Mouse (Mus musculus): ENCODE measurements around the gene Smoc2. TPM values are rescaled to one million over a fixed set of nuclear protein-coding genes. Genes with fewer than 3 reads are reported as not detected.

Gene Smoc2
- total and polyA plus RNA-seq, 3 experiments, result 0.34 TPM; not detected in 2

DNA sequence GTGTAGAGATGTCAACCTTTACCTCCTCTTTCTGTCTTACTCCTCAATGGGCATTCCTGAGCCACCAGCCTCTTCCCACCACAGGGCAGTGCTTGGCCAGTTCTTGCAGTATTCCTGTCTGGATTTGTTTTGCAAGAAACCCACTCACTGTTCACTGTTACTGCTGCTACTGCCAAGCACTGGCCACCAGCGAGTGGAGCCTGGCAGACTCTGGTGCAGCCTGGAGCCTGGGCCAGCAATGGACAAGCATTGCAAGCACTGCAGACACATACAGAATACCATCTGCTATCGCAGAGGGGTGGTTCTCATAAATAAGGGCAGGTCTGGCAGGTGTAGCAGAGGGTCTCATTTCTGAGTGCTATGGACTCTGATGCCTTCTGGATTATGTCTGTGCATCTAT is 61.4 kb downstream of the Smoc2 start:
- Histone ChIP-seq H3K4me2 (ENCODE audit: insufficient read depth, low read depth, poor library complexity, severe bottlenecking) (no peak overlapping the region), H3K4me1 (ENCODE audit: control insufficient read depth in 1 of 2, insufficient read depth in 2 of 2) (no peaks in the 10 kb centered on the region), H3K27ac (ENCODE audit: insufficient read depth, low read depth) (no peak overlapping the region), H3K9ac (ENCODE audit: insufficient read depth, low read depth) (no peak overlapping the region), H3K9me3 (replicated peaks; ENCODE audit: low read length) (no peaks in the 10 kb centered on the region), H3K27me3 (replicated peaks) (peaks cover 59% of the 10 kb centered on the region), H3K36me3 (replicated peaks in 1 of 2; ENCODE audit: control insufficient read depth in 1 of 2, insufficient read depth in 1 of 2, low read length in 1 of 2) (no peaks in the 10 kb centered on the region), H3K79me2 (replicated peaks; ENCODE audit: control insufficient read depth, extremely low read depth, insufficient read depth, poor library complexity, severe bottlenecking) (no peaks in the 10 kb centered on the region), H3K4me3 (replicated peaks in 1 of 3; ENCODE audit: low read depth in 2 of 3, low read length in 2 of 3, poor library complexity in 1 of 3) (no peak overlapping the region)
- in situ Hi-C loops (cut with MboI; ENCODE audit: low pct_ligation_motif_present, low pct_unique_long_range_greater_than_20kb, low sequenced_read_pairs), result no loop called here
- TF ChIP-seq POLR2AphosphoS2 (IDR thresholded peaks at IDR 0.05; ENCODE audit: low read depth, low read length), result no peak
- dilution Hi-C loops (cut with MboI; ENCODE audit: extremely low pct_ligation_motif_present, extremely low pct_unique_long_range_greater_than_20kb, low sequenced_read_pairs), result no loop called here
- DNase-seq (ENCODE audit: extremely low read depth), result no peak

GRCm38 (mm10) chr17:14342511-14342910 is 63.2 kb downstream of the Smoc2 start:
- no peak overlapping the region for H3K27ac ChIP-seq (ENCODE audit: insufficient read depth, low read depth)
- H3K9me3 ChIP-seq (replicated peaks; ENCODE audit: low read length), result no peaks in the 10 kb centered on the region
- TF ChIP-seq BHLHE40 (IDR thresholded peaks at IDR 0.05; ENCODE audit: low read depth, low read length) (no peak), TCF12 (IDR thresholded peaks at IDR 0.05; ENCODE audit: low read depth, low read length) (no peak)
- no peak overlapping the region for H3K4me2 ChIP-seq (ENCODE audit: insufficient read depth, low read depth, poor library complexity, severe bottlenecking)
- no peaks in the 10 kb centered on the region for H3K4me1 ChIP-seq (ENCODE audit: control insufficient read depth in 1 of 2, insufficient read depth in 2 of 2)
- no peak overlapping the region for H3K9ac ChIP-seq (ENCODE audit: insufficient read depth, low read depth)
- no peaks in the 10 kb centered on the region for H3K79me2 ChIP-seq (replicated peaks; ENCODE audit: control insufficient read depth, extremely low read depth, insufficient read depth, poor library complexity, severe bottlenecking)
- in situ Hi-C loops (cut with MboI; ENCODE audit: low pct_ligation_motif_present, low pct_unique_long_range_greater_than_20kb, low sequenced_read_pairs) (no loop called here), dilution Hi-C loops (cut with MboI; ENCODE audit: extremely low pct_ligation_motif_present, extremely low pct_unique_long_range_greater_than_20kb, low sequenced_read_pairs) (no loop called here)
- H3K36me3 ChIP-seq (replicated peaks in 1 of 2; ENCODE audit: control insufficient read depth in 1 of 2, insufficient read depth in 1 of 2, low read length in 1 of 2), result no peaks in the 10 kb centered on the region
- peaks cover 53% of the 10 kb centered on the region for H3K27me3 ChIP-seq (replicated peaks)
- H3K4me3 ChIP-seq (replicated peaks in 1 of 3; ENCODE audit: low read depth in 2 of 3, low read length in 2 of 3, poor library complexity in 1 of 3), result no peak overlapping the region
- DNase-seq (ENCODE audit: extremely low read depth), result no peak

GRCm38 (mm10) chr17:14343442-14343841 is 64.1 kb downstream of the Smoc2 start:
- peaks cover 52% of the 10 kb centered on the region for H3K27me3 ChIP-seq (replicated peaks)
- dilution Hi-C loops (cut with MboI; ENCODE audit: extremely low pct_ligation_motif_present, extremely low pct_unique_long_range_greater_than_20kb, low sequenced_read_pairs), result no loop called here
- no peak overlapping the region for H3K9ac ChIP-seq (ENCODE audit: insufficient read depth, low read depth)
- TF ChIP-seq GABPA (IDR thresholded peaks at IDR 0.05; ENCODE audit: insufficient replicate concordance, low read depth, low read length), result no peak
- TF ChIP-seq UBTF (IDR thresholded peaks at IDR 0.05; ENCODE audit: low read depth, low read length), result no peak
- no peak for TF ChIP-seq MAFK (IDR thresholded peaks at IDR 0.05; ENCODE audit: insufficient replicate concordance, low read length)
- no peak for TF ChIP-seq E2F4 (IDR thresholded peaks at IDR 0.05; ENCODE audit: insufficient replicate concordance, low read depth, low read length)
- no peak for TF ChIP-seq MXI1 (IDR thresholded peaks at IDR 0.05; ENCODE audit: low read depth, low read length)
- TF ChIP-seq TCF12 (IDR thresholded peaks at IDR 0.05; ENCODE audit: low read depth, low read length), result no peak
- no peak for TF ChIP-seq ETS1 (conservative IDR thresholded peaks at IDR 0.05; ENCODE audit: low read depth, low read length)
- TF ChIP-seq HCFC1 (IDR thresholded peaks at IDR 0.05; ENCODE audit: low read depth, low read length), result no peak
- in situ Hi-C loops (cut with MboI; ENCODE audit: low pct_ligation_motif_present, low pct_unique_long_range_greater_than_20kb, low sequenced_read_pairs), result no loop called here
- DNase-seq (ENCODE audit: extremely low read depth), result no peak
- no peaks in the 10 kb centered on the region for H3K4me1 ChIP-seq (ENCODE audit: control insufficient read depth in 1 of 2, insufficient read depth in 2 of 2)
- no peak overlapping the region for H3K4me3 ChIP-seq (replicated peaks in 1 of 3; ENCODE audit: low read depth in 2 of 3, low read length in 2 of 3, poor library complexity in 1 of 3)
- H3K79me2 ChIP-seq (replicated peaks; ENCODE audit: control insufficient read depth, extremely low read depth, insufficient read depth, poor library complexity, severe bottlenecking), result no peaks in the 10 kb centered on the region
- no peaks in the 10 kb centered on the region for H3K9me3 ChIP-seq (replicated peaks; ENCODE audit: low read length)
- H3K27ac ChIP-seq (ENCODE audit: insufficient read depth, low read depth), result no peak overlapping the region
- H3K36me3 ChIP-seq (replicated peaks in 1 of 2; ENCODE audit: control insufficient read depth in 1 of 2, insufficient read depth in 1 of 2, low read length in 1 of 2), result no peaks in the 10 kb centered on the region
- no peak overlapping the region for H3K4me2 ChIP-seq (ENCODE audit: insufficient read depth, low read depth, poor library complexity, severe bottlenecking)

Data from CH12.LX (cell line).